Mouse (Mus musculus): ENCODE measurements around the gene Gm14819. TPM values are rescaled to one million over a fixed set of nuclear protein-coding genes. Genes with fewer than 3 reads are reported as not detected.
"Not testable (repeated sequence)": the region's sequence is repeated elsewhere in the genome, so short reads cannot be mapped to it uniquely, and the experiment has no call there.

Gm14819 gene
- polyA plus RNA-seq (2012; rRNA removed): not detected in 2 replicates

- not testable (repeated sequence) for H3K4me3 ChIP-seq (ENCODE audit: control insufficient read depth, low read depth, low read length); H3K27ac ChIP-seq (ENCODE audit: control insufficient read depth, insufficient read depth, low read depth, low read length); H3K36me3 ChIP-seq (ENCODE audit: control insufficient read depth, insufficient read depth, low read length); H3K4me1 ChIP-seq (ENCODE audit: control insufficient read depth, insufficient read depth, low read length); H3K27me3 ChIP-seq (ENCODE audit: control insufficient read depth, insufficient read depth, low read length)
These were observed at the start of gene Gm14819 for GRCm38 (mm10) chrX:35403883-35404282. Gm14819 (plus strand) TSS chrX:35404183.

All from testis, adult 2 months (tissue).